Mouse (Mus musculus): ENCODE data around the gene Clrn2. TPM values are rescaled to one million over a fixed set of nuclear protein-coding genes. Genes with fewer than 3 reads are reported as not detected.
A peak's percentile ranks its signal among the peaks of the same experiment; 100 is the strongest.
"Not testable (repeated sequence)": the region's sequence is repeated elsewhere in the genome, so short reads cannot be mapped to it uniquely, and the experiment has no call there.

Gene Clrn2
- not detected in 2 replicates for polyA plus RNA-seq (2015; fragmentation: Nextera tagmentation; extraction: Ambion mirVana)

DNA sequence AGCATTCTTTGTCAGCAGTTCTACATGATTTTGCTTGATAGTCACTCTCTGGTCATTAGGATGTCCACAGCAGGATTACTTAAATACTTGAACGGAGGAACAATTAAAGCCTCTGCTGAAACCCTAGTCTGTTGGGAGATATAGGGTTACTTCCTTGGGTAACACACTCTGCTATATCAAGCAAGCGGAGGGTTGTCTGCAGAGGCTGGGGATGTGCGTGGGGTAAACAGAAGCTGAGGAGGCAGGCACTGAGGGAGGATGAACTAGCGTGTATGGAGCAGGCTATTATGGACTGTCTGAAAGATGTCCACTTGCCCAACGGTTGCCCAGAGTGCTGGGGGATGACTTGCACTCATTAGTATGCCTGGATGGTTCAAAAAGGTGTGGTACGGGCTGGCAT lies at the start of gene Clrn2:
Clrn2 (plus strand) TSS at position 301 of the 400 bp plus-strand sequence.
- no peak for DNase-seq (ENCODE audit: low spot score)

- DNase-seq (ENCODE audit: low spot score) = no peak
Measured at GRCm38 (mm10) chr5:45406129-45406528, 47.4 kb upstream of the Clrn2 start.

- no peak for DNase-seq (ENCODE audit: low spot score)
Measured at GRCm38 (mm10) chr5:45416478-45416877, 37.1 kb upstream of the Clrn2 start.

GRCm38 (mm10) chr5:45417859-45418443 lies 35.6 kb upstream of the Clrn2 start:
- DNase-seq (ENCODE audit: low spot score) = no peak

- DNase-seq (ENCODE audit: low spot score) = no peak
Measured at GRCm38 (mm10) chr5:45419841-45420638, 33.5 kb upstream of the Clrn2 start.

- DNase-seq (ENCODE audit: low spot score) = no peak
Measured at GRCm38 (mm10) chr5:45421881-45422844, 31.4 kb upstream of the Clrn2 start.

GRCm38 (mm10) chr5:45424021-45424886 lies 29.3 kb upstream of the Clrn2 start:
- peak; percentile 37 for DNase-seq (ENCODE audit: low spot score)

- DNase-seq (ENCODE audit: low spot score) = not testable (repeated sequence)
Measured at GRCm38 (mm10) chr5:45425771-45426170, 27.8 kb upstream of the Clrn2 start.

- DNase-seq (ENCODE audit: low spot score) = no peak
Measured at GRCm38 (mm10) chr5:45426416-45427034, 27.0 kb upstream of the Clrn2 start.

GRCm38 (mm10) chr5:45427891-45428290 lies 25.7 kb upstream of the Clrn2 start:
- no peak for DNase-seq (ENCODE audit: low spot score)

- DNase-seq (ENCODE audit: low spot score) = no peak
Measured at GRCm38 (mm10) chr5:45435967-45436950, 17.3 kb upstream of the Clrn2 start.

DNA sequence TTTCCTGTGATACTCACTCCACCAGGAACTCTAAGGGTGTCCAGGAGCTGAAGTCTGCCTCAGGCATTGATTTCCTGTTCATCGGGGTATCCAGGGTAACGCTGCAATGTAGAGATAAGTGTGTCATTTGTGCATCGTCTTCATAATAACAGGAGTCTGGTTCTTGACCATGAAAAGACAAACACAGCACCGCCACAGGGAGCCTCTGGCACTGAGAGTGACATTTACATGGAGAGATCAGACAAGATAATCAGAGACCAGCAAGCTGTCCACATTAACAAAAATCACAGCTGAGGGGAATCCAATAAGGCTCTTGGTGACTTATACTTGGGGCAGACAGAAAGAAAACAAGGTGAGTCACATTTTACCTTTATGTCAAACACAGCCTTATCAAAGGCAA lies 15.7 kb upstream of the Clrn2 start:
- DNase-seq (ENCODE audit: low spot score) = no peak

- no peak for DNase-seq (ENCODE audit: low spot score)
Measured at GRCm38 (mm10) chr5:45438301-45438700, 15.2 kb upstream of the Clrn2 start.

DNA sequence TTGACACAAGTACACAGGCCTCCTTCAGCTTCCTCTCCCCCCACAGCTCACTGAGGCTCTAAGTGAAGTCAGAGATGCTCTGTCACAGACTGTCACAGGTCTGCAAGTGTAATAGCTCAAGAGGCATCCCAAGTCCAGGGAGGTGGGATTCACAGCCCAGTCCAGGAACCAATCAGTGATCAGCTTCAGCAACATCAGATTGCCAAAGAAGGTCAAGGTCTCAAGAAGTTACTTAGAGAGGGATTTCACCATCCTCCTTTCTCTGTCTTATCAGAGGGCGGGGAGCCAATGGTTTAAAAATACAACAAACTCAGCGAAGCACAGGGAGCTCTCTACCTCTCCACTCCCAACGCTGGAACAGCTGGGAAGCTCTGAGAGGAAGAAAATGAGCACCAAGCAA lies 12.4 kb upstream of the Clrn2 start:
- no peak for DNase-seq (ENCODE audit: low spot score)

GRCm38 (mm10) chr5:45441745-45442144 lies 11.8 kb upstream of the Clrn2 start:
- DNase-seq (ENCODE audit: low spot score) = no peak

DNA sequence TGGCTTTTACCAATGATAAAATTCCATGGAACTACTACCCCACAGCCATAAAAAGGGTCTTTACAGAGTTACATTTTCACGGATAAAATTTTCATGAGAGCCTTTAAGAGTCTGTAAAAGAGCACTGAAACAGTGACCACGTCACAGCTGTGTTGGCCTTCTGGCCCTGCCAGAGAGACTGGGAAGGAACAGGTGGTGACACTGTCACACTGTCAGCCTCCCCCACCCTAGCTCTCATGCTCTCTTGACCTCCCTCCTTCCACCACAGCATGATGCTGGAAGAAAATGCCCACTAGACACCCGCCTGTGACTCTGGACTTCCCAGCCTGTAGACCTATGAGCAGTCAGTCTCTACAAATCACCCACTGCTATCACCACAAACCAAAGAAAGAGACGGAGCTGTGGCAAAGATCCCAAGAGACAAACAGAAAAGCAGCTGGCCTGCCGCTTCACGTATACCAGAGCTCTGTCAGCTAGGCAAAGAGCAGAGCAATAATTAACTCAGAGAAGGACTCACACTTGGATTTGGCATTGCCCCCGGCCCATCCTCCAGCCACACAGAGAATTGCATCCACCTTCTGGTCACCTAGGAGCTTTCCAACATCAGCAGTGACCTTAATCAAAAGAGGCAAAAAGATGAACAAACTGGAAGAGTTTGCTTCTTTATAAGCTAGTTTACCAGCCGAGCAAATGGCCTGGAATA lies 9.3 kb upstream of the Clrn2 start:
- DNase-seq (ENCODE audit: low spot score) = no peak

DNA sequence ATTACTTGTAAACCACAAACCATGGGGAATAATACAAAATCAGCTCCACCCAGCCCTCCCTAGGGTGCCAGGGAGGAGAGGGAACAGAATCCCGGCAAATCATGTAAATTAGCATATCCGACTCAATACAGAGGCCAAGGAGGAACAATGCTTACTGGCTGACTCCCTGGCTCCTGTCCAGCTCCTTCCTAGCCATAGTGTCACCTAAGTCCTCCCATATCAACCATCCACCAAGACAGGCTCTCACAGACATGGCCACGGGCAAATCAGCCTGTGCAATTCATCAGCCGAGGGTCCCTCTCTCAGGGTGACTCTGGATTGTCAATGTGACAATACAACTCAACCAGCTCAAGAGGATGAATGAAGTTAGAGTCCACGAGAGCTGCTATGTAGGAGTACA lies 4.9 kb upstream of the Clrn2 start:
- no peak for DNase-seq (ENCODE audit: low spot score)

GRCm38 (mm10) chr5:45449206-45449605 lies 4.3 kb upstream of the Clrn2 start:
- peak; percentile 7 for DNase-seq (ENCODE audit: low spot score)

Measured in thymus, postnatal 0 days (tissue).